Mouse (Mus musculus) heart, postnatal 0 days (tissue): ENCODE data around the gene Fbf1.

ENCODE experiments used
- CTCF ChIP-seq: IDR thresholded peaks from 2 replicates; pipeline ENCODE4 v1.5.1; 2016; ENCODE audit warnings: antibody characterized with exemption, control low read depth, low read depth
- EP300 ChIP-seq: IDR thresholded peaks from 2 replicates; pipeline ENCODE4 v1.6.1; 2016; ENCODE audit warnings: antibody characterized with exemption, low read depth

DNA sequence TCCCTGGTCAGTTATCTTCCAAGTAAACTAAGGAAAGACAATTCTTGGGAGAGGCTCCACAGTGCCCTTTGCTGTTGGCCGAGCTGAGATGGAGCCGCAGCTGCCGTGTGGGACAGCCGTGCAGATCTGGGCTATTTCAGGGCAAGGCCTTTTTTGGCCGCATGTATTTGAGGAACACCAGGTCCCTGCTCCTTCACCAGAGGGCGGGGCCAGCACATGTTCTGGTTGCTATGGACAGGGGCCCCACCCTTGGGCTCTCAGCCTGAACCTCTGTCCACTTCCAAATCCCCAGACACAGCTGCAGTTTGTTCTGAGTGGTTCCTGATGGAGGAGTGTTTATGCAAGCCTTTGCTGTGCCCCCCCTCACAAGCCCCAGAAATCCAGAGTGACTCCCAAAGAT, 67.6 kb downstream of the Fbf1 start:
- TF ChIP-seq CTCF (no peak), EP300 (0 out of 2 replicates have a peak, but pooled peaks have one; percentile 45)
